Mouse (Mus musculus) brain, adult 10 weeks (tissue): ENCODE measurements around the gene Kcnn4. TPM values are rescaled to one million over a fixed set of nuclear protein-coding genes. Genes with fewer than 3 reads are reported as not detected.

Source experiments
- polyA plus RNA-seq: library from polyadenylated mRNA; stranded (reverse); fragments of 350-450 nt; fragmentation: Illumina TruSeq; extraction: RNeasy Lipid Tissue Mini Kit (QIAGEN cat#74804); gene quantifications from one replicate; pipeline ENCODE4 v1.2.3, GENCODE M21; 2015; ENCODE audit warnings: low read depth, low replicate concordance

The Kcnn4 gene
- polyA plus RNA-seq, result not detected

GRCm38 (mm10) chr7:24369731-24370541 lies at the start of gene Kcnn4:
Kcnn4 (plus strand) TSS chr7:24370263.

DNA sequence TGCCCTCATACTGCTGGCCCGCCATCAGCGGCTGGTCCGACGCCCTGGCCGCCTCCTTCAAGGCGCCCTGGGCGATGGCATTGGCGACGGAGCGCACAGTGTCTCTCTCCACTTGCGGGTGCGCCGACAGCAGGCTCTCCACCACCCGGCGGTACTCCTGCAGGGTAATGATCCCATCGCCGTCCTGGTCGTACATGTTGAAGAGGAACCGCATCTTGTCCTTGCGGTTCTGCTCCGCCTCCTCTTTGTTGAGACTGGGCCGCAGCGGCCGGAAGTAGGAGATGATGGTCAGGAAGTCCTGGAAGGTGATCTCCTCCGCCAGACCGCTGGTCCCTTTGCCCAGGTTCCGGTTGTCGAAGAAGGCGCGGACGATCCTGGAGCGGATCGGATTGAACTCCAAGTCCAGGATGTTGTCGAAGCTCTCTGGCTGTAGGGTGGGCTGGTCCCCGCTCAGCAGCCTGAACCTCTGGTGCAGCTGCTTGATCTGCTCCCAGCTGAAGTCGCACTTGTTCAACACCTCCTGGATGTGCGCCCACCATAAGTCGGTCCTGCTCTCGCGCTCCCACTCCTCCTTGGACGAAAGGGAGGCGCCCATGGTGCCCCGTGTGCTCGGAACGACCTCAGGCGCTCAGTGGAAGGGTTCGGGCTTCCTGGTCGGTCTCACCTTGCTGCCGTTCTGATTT lies 36.6 kb upstream of the Kcnn4 start, which contains the start of gene Tescl:
Tescl (minus strand) TSS at position 633 of the 683 bp plus-strand sequence.

DNA sequence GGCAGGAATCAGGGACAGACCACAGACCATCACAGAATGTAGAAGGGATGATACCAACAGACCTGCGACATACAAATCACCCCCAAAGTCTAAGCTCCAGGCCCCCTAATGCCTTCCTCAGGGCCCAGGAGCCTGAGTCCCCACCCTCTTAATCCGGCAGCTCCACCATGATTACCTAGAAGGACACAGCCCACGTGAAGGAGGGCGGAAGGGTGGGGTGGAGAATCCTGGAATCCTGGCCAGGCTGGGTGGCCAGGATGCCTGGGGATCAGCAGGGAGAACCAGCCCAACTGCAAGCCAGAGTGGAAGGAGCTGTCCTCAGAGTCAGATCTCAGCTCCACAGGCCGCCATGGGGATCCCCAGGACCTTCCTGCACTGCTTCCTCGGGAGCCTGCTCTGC lies 21.2 kb upstream of the Kcnn4 start, which contains the start of gene Lypd5:
Lypd5 (plus strand) TSS at position 301 of the 400 bp plus-strand sequence.

DNA sequence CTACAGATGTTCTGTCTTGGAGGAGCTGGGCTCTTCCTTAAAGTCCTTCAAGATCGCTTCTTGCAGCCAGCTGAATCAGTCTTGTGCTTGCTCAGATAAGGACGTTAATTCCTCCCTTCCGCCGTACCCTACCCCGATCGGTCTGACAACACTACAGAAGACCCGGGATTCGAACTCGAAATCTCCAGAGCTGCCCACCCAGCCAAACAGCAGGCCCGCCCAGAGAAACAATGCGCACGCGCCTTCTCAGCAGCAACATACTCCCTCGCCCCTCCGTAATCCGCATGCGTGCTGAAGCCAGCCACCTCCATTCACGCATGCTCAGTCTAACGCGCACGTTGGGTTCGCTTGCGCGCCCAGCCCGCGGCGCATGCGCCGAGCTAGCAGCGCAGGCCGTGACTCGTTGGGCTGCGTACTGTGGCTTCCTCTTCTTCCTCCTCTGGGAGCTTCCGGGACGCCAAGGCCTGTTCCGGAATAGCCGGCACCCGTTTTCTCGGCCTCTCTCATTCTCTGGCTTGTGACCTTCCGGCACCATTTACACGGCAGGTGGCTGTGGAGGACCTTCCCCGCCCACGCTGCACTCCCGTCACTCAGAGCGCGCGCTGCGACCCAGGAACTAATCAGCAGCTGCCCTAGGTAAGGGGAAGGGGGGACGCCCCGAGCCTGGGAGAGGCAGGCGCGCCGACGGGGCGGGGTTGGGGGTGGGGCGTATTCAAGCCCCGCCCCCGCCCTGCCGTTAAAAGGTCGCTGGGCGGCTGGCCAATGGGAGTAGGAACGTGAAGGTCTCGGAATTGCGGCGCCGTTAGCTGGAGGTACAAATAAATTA lies 29.4 kb downstream of the Kcnn4 start, which contains the start of gene Smg9:
Smg9 (plus strand) TSS at position 364 of the 826 bp plus-strand sequence.

Other genes with a start within 250 kb of the Kcnn4 start
- 13.9 TPM for gene Zfp235, start 236.1 kb upstream of the Kcnn4 start, polyA plus RNA-seq
- 3.5 TPM for gene Zfp114, start 195.2 kb upstream of the Kcnn4 start, polyA plus RNA-seq
- 6.0 TPM for gene Zfp111, start 158.8 kb upstream of the Kcnn4 start, polyA plus RNA-seq
- 6.1 TPM for gene Zfp109, start 132.7 kb upstream of the Kcnn4 start, polyA plus RNA-seq
- 6.8 TPM for gene Zfp108, start 115.5 kb upstream of the Kcnn4 start, polyA plus RNA-seq
- gene Zfp93, start 99.8 kb upstream of the Kcnn4 start, polyA plus RNA-seq, result 8.8 TPM
- gene Zfp61, start 69.0 kb upstream of the Kcnn4 start, polyA plus RNA-seq, result 22.7 TPM
- gene Zfp94, start 53.6 kb upstream of the Kcnn4 start, polyA plus RNA-seq, result 17.8 TPM
- gene Tescl, start 36.3 kb upstream of the Kcnn4 start, polyA plus RNA-seq, result not detected
- gene Lypd5, start 21.1 kb upstream of the Kcnn4 start, polyA plus RNA-seq, result not detected
- gene Smg9, start 29.4 kb downstream of the Kcnn4 start, polyA plus RNA-seq, result 32.4 TPM
- not detected for gene Irgc1, start 82.0 kb downstream of the Kcnn4 start, polyA plus RNA-seq
- gene Plaur, start 92.2 kb downstream of the Kcnn4 start, polyA plus RNA-seq, result 0.91 TPM
- 236 TPM for gene Cadm4, start 111.8 kb downstream of the Kcnn4 start, polyA plus RNA-seq
- 43.4 TPM for gene Zfp428, start 136.7 kb downstream of the Kcnn4 start, polyA plus RNA-seq
- gene AC161166.1, start 142.2 kb downstream of the Kcnn4 start, polyA plus RNA-seq, result not detected
- 40.0 TPM for gene Irgq, start 160.4 kb downstream of the Kcnn4 start, polyA plus RNA-seq
- not detected for gene Pinlyp, start 175.9 kb downstream of the Kcnn4 start, polyA plus RNA-seq
- 29.4 TPM for gene Xrcc1, start 176.0 kb downstream of the Kcnn4 start, polyA plus RNA-seq
- gene Ethe1, start 217.3 kb downstream of the Kcnn4 start, polyA plus RNA-seq, result 18.0 TPM
- gene Zfp575, start 217.4 kb downstream of the Kcnn4 start, polyA plus RNA-seq, result 4.9 TPM
- not detected for gene Phldb3, start 240.5 kb downstream of the Kcnn4 start, polyA plus RNA-seq